Mouse (Mus musculus) cerebellum, adult 2 months (tissue): ENCODE measurements around the gene Amdhd2.

Experiments
- CTCF ChIP-seq: fragments of 200-500 bp; IDR thresholded peaks from 2 replicates; pipeline ENCODE4 v1.5.1; 2011; ENCODE audit warnings: low read depth, mild to moderate bottlenecking, control low read depth, low read length, moderate library complexity, borderline replicate concordance; ENCODE audit not compliant: insufficient read depth
- POLR2A ChIP-seq: fragments of 200-500 bp; IDR thresholded peaks from 2 replicates; pipeline ENCODE4 v1.6.1; 2011; ENCODE audit warnings: low read length, control low read depth, borderline replicate concordance; ENCODE audit not compliant: insufficient read depth

DNA sequence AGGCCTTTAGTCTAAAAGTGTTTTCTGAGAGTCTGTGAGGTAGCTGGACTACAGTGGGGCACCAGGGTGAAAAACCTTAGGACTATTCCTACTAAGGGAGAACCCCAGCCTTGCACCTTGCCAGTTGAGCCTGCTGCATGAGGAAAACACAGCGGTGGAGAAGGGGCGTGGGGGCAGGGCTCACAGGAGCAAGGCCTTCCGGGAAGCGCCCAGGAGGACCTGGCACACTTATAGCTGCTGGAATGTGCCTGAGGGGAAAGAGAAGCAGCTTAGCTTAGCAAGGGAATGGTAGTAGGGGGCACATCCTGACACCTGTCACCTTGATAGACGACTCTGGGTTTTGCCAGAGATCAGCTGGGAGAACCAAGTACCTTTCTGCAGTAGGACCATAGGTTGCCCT, 2.1 kb downstream of the Amdhd2 start:
- TF ChIP-seq CTCF: no peak
- TF ChIP-seq POLR2A: no peak
